Mouse (Mus musculus): ENCODE results near the gene Abcc12.
A peak's percentile ranks its signal among the peaks of the same experiment; 100 is the strongest.

Gene Abcc12

DNA sequence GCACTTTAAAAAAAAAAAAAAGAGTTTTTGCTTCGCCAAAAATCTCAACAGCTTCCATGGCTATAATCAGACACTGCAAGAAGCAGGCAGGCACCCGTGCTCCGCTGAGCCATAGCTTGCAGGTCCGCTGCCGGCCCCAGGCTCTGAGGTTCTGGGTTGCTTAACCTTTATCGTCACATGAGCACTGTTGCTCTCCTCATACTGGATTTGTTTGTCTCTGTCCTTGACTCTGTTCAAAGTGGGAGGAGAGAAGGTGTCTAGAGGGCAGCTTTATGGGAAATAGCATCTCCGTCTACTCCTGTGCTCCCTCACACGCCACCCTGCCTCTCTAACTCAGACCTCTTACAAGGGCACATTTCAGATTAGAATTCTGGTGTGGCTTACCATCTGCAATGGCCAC, 1.8 kb downstream of the Abcc12 start:
- DNase-seq (ENCODE audit: low read depth, low spot score) = no peak

DNA sequence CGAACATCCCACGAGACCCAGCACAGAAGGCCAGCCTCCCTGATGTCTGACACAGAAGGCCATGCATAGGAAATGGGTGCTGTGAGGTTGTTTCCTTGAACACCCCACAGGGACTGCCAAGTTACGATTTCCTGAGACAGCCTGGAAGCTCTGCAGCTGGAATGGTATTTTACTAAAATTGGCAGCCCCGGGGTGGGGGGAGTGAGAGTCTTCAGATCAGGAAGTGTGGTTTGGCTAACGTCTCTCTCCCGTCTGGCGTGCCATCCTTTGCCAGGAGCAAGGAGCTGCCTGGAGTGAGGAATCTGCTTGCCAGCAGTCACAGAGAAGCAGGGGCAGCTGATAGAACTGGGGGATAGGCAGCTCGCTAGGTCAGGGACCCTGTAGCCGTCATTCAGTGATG, 2.4 kb downstream of the Abcc12 start:
- DNase-seq (ENCODE audit: low read depth, low spot score) = no peak

DNA sequence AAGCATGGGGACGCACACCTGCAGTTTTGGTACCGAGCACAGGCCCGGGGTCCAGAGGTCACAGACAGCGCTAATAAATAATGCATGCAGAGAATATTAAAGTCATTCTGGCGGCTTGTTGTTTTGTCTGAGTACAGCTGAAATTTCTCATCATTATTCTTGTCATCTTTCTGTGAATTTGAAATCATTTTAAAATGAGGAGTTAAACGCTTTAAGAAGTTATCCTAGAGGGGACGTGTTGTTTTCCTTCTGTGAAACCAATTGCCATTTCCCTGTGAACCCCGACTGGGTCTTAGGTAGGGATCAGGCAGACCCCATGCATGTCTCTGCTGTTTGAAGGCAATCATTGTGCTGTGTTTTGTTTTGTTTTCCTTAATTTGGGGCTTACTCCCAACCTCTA, 2.9 kb downstream of the Abcc12 start:
- DNase-seq (ENCODE audit: low read depth, low spot score) = no peak

DNA sequence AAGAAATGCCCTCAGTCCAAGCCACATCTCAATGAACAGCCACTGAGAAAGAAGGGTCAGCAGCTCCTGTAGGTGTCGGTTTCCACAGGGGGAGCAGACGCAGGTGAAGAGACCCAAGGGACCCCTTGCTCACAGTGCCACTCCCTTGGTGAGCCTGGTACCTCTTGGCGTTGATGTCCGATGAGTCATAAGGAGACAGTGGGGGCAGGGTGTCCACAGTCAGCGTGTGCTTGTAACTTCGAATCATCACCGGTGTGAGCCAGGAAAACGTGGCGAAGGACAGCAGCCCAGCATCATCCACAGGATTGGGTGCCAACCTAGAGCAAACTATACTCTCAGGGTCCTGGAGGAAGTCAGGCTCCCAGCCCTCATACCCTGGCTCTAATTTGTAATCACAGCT, 16.8 kb downstream of the Abcc12 start:
- no peak for DNase-seq (ENCODE audit: low read depth, low spot score)

DNA sequence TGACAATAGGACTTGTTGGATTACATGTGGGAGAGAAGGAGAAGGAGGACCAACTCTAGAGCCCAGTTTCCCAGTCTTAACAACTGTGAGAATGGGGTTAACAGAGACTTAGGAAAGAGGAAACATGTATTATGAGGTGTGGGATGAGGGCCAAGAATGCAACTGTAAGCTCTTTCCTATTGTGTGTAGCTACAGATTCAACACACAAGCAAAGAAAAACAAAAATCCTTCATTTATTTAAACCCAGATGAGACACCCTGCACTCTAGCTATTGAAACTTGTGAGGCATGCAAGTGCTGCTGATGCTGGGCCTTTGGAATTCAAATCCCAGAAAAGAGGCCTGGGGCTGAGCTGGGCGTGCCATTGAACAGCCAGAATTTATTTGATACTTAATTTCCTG, 18.7 kb downstream of the Abcc12 start:
- DNase-seq (ENCODE audit: low read depth, low spot score) = no peak

DNA sequence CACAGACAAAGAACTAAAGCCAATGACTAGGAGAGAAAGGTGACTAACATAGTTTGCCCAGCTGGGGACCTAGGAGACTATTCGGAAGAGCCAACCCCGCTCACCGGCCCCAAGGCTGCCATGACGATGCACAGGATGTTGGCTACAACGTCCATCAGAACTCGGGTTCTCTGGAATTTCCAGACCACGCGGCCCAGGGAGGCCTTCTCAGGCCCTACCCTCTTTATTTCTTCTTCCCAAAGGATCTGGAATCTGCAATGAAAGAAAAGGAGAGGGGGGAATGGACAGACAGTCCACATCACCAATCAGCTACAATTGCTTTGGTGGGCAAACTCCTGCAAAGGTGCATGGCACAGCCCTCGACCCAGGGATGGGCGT, 19.8 kb downstream of the Abcc12 start:
- DNase-seq (ENCODE audit: low read depth, low spot score) = no peak

DNA sequence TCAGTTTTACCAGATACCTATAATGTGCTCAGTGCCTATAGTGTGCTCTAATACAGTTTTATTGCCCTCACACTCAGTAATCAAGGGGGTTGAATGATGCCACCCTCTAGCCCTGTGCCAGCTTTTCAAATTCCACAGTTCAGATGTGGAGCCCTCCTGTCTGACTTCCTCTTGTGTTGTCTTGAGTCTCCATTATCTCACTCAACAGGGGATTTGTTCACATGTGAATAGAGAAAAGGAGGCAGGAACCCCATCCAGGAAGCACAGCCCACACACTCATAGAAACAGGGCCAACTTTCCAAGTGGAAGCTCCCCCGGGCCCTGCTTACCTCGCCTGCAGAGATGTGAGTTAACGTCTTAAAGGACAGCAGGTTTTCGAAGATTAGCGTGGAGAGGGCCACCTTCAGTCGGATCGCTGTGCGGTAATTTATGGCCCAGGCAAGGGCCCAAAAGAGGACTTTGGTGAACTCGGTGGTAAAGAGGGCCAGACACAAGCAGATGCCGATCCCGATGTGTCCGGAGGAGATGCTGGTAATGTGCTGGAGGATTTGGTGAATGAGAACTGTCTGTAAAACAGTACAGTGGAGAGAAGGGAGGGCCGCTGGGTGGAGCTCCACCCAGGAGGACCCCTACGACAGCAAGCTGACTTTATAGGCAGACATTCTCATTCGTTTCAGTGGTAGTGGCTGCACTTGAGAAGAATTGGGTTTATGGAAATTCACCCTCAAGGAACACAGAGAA, 20.4 kb downstream of the Abcc12 start:
- no peak for DNase-seq (ENCODE audit: low read depth, low spot score)

DNA sequence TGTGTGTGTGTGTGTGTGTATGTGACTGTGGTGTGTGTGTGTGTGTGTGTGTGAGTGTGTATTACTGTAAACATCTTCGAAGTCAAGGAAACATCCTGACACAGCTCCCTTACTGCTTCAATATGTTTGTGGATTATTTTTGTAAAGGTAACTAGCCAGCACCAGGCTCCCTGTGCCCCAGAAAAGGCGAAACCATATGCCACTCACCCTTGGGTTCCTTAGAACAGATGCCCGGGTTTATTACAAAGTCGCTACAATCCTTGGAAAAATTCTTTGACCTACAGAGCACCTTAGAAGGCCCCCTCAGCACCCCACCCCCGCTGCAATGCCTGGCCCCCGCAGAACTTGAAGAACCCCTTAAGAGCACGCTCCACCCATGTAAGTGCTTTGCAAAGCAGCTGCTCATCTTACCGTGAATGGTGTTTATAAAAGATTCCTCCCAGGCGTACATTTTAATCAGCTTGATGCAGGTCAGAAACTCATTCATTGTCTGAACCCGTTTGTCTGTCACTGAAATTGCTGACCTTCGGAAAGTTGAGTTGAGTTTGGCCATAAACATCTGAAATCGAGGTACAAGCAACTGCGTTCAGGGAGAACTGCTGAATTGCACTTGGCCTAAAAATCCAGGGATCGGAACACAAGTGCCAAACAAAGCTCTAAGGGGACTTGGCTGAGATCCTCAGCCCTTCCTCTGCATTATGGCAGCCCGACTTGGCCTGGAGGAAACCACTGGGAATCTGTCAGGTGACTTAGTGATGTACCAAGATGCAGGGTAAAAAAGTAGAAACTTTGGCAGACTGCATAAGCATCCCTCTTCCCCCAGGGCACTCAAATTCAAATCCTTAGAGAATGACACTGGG, 23.1 kb downstream of the Abcc12 start:
- no peak for DNase-seq (ENCODE audit: low read depth, low spot score)

DNA sequence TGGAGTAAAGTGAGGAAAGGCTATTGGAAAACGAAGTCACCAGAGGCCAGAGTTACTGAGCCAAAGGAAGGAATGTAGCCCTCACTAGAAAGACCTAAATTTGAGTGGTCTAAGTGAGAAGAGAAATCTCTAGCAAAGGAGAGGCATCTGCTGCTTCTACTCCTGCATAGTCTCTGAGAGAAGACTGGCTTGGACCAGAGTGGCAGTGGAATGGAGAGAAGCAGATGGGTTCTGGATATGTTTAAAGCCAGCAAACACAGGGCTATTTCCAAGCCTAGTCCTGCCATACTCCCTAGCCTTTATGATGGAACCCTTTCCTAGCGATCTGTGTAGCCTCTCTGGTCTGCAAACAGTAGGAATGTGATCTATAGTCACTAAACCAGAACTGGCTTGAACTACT, 24.9 kb downstream of the Abcc12 start:
- DNase-seq (ENCODE audit: low read depth, low spot score) = no peak

DNA sequence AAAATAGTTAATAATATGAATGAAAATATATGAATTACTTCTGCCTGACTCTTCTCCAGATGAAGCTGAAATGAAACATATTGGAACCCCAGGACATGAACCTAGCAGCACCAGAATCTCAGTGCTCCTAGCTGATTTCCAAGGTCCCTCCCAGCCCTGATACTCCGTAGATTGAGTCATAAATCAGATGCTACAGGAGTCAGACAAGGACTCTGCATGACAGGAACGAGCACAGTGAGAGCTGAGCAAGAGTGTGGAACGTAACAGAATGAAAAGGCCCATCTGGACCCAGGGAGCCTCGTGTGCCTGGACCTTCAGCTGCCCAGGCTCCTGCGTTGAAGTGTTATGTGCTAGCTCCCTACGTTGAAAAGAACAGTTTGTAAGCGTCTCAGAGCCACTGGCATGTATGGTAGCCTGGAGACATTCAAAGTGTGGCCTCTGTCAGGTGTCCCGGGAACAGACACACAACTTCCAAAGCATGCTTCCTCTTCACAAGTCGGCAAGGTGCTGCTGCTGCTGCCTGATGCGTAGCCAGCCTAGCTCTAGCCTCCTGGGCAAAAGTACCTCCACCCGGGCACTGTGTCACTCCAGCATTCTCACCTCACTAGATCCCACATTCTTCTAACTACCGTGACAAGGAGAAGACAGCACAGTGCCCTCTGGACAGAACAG, 26.1 kb downstream of the Abcc12 start:
- DNase-seq (ENCODE audit: low read depth, low spot score) = no peak

DNA sequence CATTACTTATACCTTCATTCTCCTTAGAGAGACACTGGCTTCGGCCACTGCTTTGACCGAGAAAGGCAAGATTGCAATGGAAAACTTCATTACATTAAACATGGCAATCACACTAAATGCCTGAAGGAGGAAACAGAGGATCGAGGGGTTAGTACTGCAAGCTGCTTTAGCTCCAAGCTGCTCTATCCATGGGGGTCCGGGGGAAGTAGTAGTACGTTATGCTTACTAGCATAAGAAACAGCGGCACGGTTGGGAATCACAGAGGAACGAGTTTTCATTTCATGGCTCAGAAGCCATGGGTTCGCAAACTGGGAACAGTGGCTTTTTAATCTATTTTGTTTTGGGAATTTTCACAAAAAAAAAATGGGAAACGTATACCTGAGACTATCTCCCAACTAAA, 30.0 kb downstream of the Abcc12 start:
- no peak for DNase-seq (ENCODE audit: low read depth, low spot score)

DNA sequence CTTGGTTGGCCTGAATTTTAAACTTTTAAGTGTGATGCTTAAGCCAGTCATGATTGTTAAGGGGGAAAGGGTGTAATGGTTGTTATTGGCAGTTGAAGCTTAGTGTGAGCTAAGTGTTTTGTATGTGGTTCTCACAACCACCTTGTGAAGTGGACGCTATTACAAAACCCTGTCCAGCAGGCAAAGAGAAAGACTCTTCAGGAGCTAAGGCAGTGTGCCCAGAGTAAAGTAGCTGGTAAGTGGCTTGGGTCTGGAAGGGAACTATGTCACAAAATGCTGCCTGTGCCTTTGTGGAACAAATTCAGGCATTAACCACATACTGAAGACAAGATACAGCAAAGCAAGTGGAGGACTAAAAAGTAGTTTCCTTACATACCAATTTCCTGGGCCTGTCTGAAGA, 34.5 kb downstream of the Abcc12 start:
- no peak for DNase-seq (ENCODE audit: low read depth, low spot score)

DNA sequence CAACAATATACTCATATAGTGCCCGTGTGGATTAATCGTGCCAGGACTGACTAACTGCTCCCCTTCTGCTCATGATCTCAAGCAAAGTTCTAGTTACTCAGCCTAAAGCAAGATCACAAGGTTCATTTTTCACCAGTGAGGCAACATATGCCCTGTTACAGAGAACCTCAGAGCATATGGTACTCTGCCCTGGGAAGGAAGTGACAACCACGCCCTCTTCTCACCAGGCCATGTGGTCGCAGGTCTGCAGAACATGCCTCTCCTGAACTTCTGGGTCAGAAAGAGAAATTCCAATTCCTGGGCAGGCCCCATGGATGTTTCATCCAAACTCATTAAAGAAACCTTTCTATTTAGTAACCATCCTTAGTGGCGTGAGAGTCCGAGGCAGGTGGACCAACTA, 39.6 kb downstream of the Abcc12 start:
- DNase-seq (ENCODE audit: low read depth, low spot score) = no peak

DNA sequence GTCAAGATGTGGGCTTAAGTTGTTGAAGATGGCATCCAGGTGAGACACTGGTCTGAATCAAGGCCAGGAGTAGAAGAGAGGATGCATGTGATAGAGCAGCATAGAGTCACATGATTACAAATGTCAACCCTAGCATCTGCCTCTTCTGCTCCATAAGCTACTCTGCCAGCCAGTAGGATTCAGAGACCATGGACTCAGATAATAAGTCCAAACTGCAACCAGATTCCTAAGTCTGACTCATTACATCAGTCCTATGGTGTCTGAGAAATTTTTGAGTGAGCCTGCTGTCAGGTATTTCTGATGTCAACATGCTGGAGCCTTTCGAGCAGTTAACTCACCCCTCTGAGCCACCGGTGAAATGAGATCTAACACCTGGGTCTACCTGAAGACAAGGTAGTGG, 40.1 kb downstream of the Abcc12 start:
- no peak for DNase-seq (ENCODE audit: low read depth, low spot score)

DNA sequence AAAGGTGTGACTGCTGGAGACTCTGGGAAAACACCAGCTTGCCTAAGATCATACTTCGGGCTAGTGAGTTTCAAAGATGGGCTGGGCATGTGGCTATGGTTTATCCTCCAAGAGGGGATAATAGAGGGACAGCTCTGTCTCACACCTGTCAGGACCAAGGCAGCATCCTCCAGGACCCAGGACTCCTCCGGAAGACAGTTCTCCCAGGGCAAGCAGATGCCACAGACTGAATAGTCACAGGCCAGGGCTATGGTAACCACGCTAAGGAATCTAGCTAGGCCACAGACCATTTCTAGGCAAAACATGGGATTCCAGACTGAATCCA, 43.9 kb downstream of the Abcc12 start:
- no peak for DNase-seq (ENCODE audit: low read depth, low spot score)

DNA sequence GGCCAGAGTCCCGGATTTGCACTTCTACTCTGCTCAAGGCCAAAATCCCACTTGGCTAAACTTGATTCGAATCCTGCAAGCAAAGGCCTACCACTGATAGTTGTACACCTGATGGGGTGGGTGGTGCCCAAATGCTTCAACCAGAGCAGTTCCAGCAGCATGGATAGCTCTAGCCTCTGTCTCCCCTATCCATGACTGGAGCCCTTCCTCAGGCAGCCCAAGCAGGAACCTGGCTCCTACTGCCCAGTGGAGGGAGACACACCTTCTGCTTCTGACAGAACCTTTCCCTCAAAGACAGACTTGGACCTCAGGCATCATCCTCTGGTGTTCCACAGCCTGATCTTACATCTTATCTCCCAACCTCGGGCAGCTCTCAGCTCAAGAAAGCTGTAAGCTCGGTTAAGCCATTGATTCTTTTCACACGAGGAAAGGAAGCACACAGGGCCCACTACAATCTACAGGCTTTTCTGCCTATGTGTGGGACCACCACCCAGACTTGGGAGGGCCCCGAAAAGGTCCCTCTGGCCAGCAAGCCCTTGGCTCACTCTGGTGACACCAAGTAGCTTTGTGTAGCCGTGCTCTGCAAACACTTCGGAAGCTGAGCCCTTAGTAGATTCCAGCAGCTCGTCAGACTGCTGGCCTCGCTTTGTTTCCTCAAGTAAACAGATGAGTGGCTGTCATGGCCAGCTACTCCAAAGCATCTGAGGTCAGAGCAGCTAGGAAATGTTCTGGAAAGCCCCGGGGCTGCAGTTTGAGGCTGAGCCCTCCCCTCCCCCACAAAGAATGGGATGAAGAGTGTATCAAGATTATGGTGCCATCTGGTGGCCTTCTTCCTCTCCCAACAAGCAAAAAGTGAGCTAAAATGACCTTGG, 44.5 kb downstream of the Abcc12 start:
- peak; percentile 83 for DNase-seq (ENCODE audit: low read depth, low spot score)

DNA sequence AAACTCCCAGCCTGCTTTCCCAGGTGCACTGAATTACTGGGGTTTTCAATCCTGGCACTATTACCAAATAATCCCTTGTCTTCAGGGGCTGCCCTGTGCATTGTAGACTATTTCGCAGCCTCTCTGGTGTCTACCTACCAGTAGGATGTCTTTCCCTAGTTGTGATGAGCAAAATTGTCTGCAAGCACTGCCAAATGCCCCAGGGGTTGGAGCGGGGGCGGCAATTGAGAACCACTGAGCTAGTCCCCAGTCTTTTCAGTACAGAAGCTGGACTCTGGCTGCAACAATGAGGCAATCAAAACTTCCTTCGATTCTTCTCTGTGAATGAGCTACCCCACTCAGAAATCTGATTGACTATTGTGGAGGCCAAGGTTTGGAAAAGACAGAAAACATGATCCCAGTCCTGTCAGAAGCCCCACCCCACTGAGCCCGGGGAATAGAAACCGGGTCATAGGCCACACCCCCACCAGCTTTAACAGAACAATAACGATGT, 45.4 kb downstream of the Abcc12 start:
- DNase-seq (ENCODE audit: low read depth, low spot score) = no peak

DNA sequence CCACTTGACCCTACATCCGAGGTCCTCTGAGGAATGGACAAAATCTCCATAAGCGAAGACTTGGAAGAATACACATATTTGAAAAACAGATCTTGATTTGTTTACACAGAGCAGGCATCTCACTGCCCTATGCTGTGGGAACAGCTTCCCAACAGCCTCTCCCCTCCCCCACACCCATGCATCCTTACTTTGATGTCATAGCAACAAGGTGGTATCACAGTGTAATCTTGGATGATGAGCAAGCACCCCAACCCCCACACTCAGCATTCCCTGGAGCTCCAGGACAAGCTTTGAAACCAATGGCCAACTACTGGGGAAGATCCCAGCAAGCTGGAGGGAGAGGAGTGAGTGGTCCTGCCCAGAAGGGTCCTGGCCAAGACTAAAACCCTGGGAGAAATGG, 50.8 kb downstream of the Abcc12 start:
- DNase-seq (ENCODE audit: low read depth, low spot score) = no peak

DNA sequence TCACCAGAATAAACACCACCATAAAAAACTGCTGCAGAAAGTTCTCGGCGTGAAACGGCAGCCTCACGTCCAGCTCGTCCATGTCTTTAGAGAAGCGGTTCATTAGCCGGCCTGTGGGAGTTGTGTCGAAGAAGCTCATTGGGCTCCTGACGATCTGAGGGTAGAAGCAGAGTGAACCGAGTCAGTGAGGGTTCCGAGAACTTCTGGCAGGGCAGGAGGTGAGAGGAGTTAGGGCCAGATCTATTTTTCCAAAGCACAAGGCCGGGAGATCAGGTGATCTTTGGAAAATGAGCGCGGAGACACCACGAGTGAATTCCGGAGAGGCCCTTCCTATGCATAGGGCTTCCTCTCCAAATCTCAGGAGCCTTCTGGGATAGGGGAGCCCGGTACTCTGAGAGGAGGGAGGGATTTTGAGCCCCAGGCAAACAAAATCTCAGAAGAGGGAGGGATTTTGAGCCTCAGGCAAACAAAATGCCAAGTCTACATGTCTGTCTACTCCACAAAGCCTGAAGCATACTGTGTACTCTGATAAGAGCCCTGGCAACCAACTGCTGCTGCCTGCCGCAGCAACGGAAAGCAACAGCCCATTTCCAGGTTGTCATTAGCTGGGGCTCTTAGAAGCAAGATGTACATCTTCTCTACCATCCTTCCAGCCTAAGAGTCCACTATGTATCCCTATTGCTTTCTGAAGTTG, 53.0 kb downstream of the Abcc12 start:
- no peak for DNase-seq (ENCODE audit: low read depth, low spot score)

DNA sequence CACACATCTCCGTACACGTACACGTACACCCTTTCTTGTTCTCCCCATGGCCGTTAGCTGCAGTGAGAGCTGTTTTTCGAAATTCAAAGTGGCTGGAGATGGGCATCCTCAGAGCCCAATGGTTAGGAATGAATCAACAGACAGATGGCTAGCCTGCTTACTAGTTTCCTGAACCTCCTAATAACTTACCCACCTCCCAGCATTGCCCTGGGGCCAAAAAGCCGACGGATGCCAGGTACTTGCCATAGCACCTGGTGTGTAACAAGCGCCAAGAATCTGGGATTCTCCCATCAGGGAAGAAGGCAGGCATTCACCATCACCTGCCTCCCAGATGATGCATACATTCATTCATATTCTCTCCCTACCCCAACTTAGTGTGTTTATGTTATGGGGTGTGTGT, 53.7 kb downstream of the Abcc12 start:
- DNase-seq (ENCODE audit: low read depth, low spot score) = no peak

DNA sequence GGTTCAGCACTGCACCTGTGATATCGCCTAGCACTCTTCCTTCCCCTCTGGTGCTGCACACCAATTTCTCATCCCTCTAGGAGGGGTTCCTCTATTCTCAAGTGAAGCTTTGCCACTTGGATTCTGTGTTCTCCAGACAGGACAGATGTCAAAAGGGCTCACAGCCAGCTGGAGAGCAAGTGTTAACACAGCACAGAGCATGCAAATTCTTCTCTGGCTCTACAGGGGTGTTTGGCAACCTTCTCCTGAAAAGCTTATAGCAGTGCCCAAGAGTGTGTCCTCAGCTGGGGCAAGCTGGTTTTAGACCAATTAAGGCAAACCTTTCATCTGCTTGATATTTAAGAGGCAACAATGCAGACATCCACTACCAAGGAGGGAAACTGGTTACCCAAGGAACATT, 66.3 kb downstream of the Abcc12 start:
- DNase-seq (ENCODE audit: low read depth, low spot score) = no peak
